Mouse (Mus musculus) liver, embryonic 15.5 days (tissue): ENCODE measurements around the gene Gm10563. TPM values are rescaled to one million over a fixed set of nuclear protein-coding genes. Genes with fewer than 3 reads are reported as not detected.
"Not testable (repeated sequence)": the region's sequence is repeated elsewhere in the genome, so short reads cannot be mapped to it uniquely, and the experiment has no call there.

ENCODE experiments used
- ATAC-seq: fragments of 200-750 bp; cut with Nextera tagmentation; 2 replicates; pipeline ENCODE4 v1.8.0; 2017; ENCODE audit warnings: moderate number of reproducible peaks, mild to moderate bottlenecking, moderate library complexity; ENCODE audit not compliant: insufficient read depth
- H3K27ac ChIP-seq: fragments of 300-500 bp; sonication (generic); replicated peaks from 2 replicates; pipeline ENCODE4 v1.5.1; 2015; ENCODE audit warnings: mild to moderate bottlenecking, inconsistent platforms
- H3K27me3 ChIP-seq: fragments of 300-500 bp; sonication (generic); 2 replicates; pipeline ENCODE4 v1.6.1; 2015; ENCODE audit warnings: mild to moderate bottlenecking, inconsistent platforms
- H3K36me3 ChIP-seq: fragments of 300-500 bp; sonication (generic); replicated peaks from 2 replicates; pipeline ENCODE4 v1.6.1; 2015; ENCODE audit warnings: moderate library complexity, mild to moderate bottlenecking, inconsistent platforms
- H3K4me1 ChIP-seq: fragments of 300-500 bp; sonication (generic); replicated peaks from 2 replicates; pipeline ENCODE4 v1.6.1; 2015; ENCODE audit warnings: inconsistent platforms
- H3K4me2 ChIP-seq: fragments of 300-500 bp; sonication (generic); 2 replicates; pipeline ENCODE4 v1.6.1; 2015; ENCODE audit warnings: moderate library complexity, mild to moderate bottlenecking, inconsistent platforms
- H3K4me3 ChIP-seq: fragments of 300-500 bp; sonication (generic); replicated peaks from 2 replicates; pipeline ENCODE4 v1.5.1; 2015; ENCODE audit warnings: mild to moderate bottlenecking, inconsistent platforms
- H3K9ac ChIP-seq: fragments of 300-500 bp; sonication (generic); 2 replicates; pipeline ENCODE4 v1.6.1; 2015; ENCODE audit warnings: moderate library complexity, mild to moderate bottlenecking, inconsistent platforms
- H3K9me3 ChIP-seq: fragments of 300-500 bp; sonication (generic); replicated peaks from 2 replicates; pipeline ENCODE4 v1.6.1; 2016; ENCODE audit warnings: inconsistent platforms
- WGBS: fragments of 180-500 bp; shearing (Covaris S2); methylation state at CpG from one replicate; pipeline ENCODE4 v1.1.7; 2015; ENCODE audit warnings: mixed read lengths; ENCODE audit not compliant: insufficient replicate concordance; 5-methylcytosine and 5-hydroxymethylcytosine counted together
- polyA plus RNA-seq: library from polyadenylated mRNA; unstranded; fragments of >200 nt; fragmentation: Nextera tagmentation; extraction: Ambion mirVana; gene quantifications from 2 replicates; pipeline ENCODE4 v1.2.1, GENCODE M21; 2015

Gene Gm10563
- polyA plus RNA-seq = not detected in 2 replicates

DNA sequence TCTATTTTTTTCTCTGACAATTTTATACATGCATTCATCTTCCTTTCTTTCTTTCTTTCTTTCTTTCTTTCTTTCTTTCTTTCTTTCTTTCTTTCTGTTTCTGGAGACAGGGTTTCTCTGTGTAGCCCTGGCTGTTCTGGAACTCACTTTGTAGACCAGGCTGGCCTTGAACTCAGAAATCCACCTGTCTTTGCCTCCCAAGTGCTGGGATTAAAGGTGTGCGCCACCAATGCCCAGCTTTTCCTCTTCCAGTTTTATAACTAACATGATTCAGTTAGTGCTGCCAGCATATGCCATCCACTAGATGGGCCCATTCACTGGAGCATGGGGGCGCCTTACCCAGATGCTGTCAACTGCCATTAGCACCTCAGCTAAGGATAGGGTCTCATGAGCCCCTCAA lies at the start of gene Gm10563:
TSS of gene Gm10563 (minus strand) at position 101 of the 400 bp plus-strand sequence.
- H3K4me2 ChIP-seq, H3K4me1 ChIP-seq, ATAC-seq, H3K4me3 ChIP-seq, H3K27me3 ChIP-seq, H3K9ac ChIP-seq, H3K27ac ChIP-seq, H3K9me3 ChIP-seq: not testable (repeated sequence)
- WGBS = 87% methylated on average over 2 of the region's 2 CpGs
- H3K36me3 ChIP-seq = peaks cover 87% of the 10 kb centered on the region

DNA sequence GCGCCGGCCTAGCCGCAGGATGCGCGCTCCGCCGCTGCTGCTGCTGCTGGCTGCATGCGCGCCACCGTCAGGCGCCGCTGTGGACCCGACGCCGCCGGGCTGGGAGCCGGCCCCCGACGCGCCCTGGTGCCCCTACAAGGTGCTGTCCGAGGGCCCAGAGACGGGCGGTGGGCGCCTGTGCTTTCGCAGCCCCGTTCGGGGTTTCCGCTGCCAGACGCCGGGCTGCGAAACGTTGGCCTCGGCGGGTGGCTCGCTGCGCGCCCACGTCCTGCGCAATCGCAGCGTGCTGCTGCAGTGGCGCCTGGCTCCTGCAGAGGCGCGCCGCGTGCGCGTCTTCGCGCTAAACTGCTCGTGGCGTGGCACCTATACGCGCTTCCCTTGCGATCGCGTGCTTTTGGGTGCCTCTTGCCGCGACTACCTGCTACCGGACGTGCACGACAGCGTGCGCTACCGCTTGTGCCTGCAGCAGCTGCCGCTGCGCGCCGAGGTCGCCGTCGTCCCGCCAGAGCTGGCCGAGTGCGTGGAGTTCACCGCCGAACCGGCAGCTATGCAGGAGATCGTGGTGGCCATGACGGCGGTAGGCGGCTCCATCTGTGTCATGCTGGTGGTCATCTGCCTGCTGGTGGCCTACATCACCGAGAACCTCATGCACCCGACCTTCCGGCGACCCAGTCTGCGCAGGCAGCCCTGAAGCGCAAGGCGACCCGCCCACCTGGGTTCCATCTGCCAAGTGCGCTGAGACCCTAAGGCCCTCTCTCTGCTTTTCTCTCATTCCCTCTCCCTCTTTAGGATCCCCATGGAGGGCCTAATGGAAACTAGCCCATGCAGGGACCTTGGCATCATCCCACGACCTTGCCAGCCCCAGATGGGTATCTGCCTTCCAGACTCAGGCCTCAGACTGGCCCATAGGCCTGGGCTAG lies 49.5 kb upstream of the Gm10563 start:
- peak overlapping the region; percentile 58 for H3K4me3 ChIP-seq
- no peaks in the 10 kb centered on the region for H3K9me3 ChIP-seq
- H3K4me2 ChIP-seq = peak overlapping the region; percentile 76
- peak overlapping the region; percentile 21; the same call in 1 of the 2 replicates for H3K9ac ChIP-seq
- 2% methylated on average over 89 of the region's 92 CpGs for WGBS
- no peak overlapping the region for H3K27ac ChIP-seq
- no peaks in the 10 kb centered on the region for H3K36me3 ChIP-seq
- H3K4me1 ChIP-seq = peaks cover 15% of the 10 kb centered on the region
- ATAC-seq = no peak
- peaks cover 73% of the 10 kb centered on the region for H3K27me3 ChIP-seq

DNA sequence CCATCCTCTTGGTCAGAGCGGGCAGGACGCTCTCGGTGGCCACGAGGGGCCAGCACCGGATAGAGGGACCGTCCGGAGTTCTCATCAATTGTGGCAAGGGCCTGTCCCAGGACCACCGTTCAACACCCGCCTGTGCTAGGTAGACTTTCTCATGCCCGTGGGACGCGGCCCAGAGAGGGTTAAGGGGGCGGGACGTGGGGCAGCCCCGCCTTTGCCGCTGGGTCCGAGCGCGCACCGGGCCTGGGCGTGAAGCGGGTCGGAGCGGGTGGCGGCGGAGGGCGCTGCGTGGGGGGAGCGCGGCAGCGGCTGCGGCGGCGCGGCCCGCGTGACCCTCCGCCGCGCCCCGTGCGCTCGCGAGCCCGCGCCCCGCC lies 48.9 kb upstream of the Gm10563 start, which contains the start of gene Fndc10:
TSS of gene Fndc10 (plus strand) at position 232 of the 371 bp plus-strand sequence.
- Histone ChIP-seq H3K9me3 (no peaks in the 10 kb centered on the region), H3K9ac (peak within 1 kb of the TSS; percentile 21; the same call in 1 of the 2 replicates), H3K4me1 (peaks cover 15% of the 10 kb centered on the region), H3K36me3 (no peaks in the 10 kb centered on the region), H3K27me3 (peaks cover 68% of the 10 kb centered on the region), H3K4me2 (peak within 1 kb of the TSS; percentile 76), H3K4me3 (peak within 1 kb of the TSS; percentile 58), H3K27ac (no peak within 1 kb of the TSS)
- WGBS = under 1% methylated on average over 30 of the region's 47 CpGs
- no peak for ATAC-seq

GRCm38 (mm10) chr4:155692421-155692820 lies 47.2 kb upstream of the Gm10563 start:
- Histone ChIP-seq H3K27me3 (peaks cover 68% of the 10 kb centered on the region), H3K27ac (no peak overlapping the region), H3K9me3 (no peaks in the 10 kb centered on the region), H3K9ac (no peak overlapping the region), H3K4me1 (peaks cover 15% of the 10 kb centered on the region), H3K4me3 (no peak overlapping the region), H3K4me2 (no peak overlapping the region), H3K36me3 (no peaks in the 10 kb centered on the region)
- WGBS = 87% methylated on average over 3 of the region's 3 CpGs
- no peak for ATAC-seq

DNA sequence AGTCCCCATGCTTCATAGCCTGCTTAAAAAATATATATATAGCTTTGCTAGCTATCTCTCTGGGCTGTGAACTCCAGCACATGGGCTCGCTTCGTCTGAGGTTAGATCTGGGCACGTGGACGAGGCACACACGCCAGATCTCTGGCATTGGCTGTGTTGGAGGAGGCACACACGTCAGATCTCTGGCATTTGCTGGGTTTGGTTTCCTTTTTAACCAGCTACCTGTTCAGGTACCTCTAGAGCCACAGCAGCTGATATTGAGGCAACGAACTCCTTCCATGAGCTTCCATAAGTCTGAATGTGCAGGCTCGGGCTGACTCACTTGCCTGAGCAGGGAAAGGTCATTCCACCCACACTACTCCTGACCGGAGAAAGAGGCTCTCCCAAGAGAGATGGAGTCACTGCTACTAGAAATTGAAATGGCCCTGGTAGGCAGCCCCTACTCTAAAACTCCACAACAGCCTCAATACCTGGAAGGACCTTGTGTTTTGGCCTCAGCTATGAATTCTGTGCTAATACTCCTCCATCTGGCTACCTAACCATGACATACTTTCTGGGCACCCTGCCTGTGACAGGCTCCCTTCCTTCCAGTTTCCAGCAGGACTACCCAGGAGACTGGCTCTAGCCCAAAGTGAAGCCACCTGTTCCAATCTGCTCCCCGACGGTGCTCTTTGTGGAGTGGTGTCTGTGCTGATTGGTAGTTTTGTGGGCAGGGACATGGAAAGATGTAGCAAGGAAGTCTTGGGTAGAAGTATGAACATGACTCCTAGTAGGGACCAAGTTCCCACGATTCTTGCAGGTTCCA lies 45.6 kb upstream of the Gm10563 start:
- no peak overlapping the region for H3K27ac ChIP-seq
- peaks cover 15% of the 10 kb centered on the region for H3K4me1 ChIP-seq
- whole genome bisulfite sequencing = 68% methylated on average over 12 of the region's 12 CpGs
- no peaks in the 10 kb centered on the region for H3K36me3 ChIP-seq
- H3K27me3 ChIP-seq = peaks cover 52% of the 10 kb centered on the region
- ATAC-seq = no peak
- H3K4me3 ChIP-seq = no peak overlapping the region
- H3K4me2 ChIP-seq = no peak overlapping the region
- H3K9ac ChIP-seq = no peak overlapping the region
- no peaks in the 10 kb centered on the region for H3K9me3 ChIP-seq

- H3K27me3 ChIP-seq = peaks cover 22% of the 10 kb centered on the region
- ATAC-seq, H3K4me1 ChIP-seq, H3K4me3 ChIP-seq, H3K9ac ChIP-seq, H3K27ac ChIP-seq, H3K9me3 ChIP-seq, H3K4me2 ChIP-seq, H3K36me3 ChIP-seq: not testable (repeated sequence)
- WGBS = 68% methylated on average over 4 of the region's 4 CpGs
These were observed 42.6 kb upstream of the Gm10563 start for GRCm38 (mm10) chr4:155687764-155688163.

DNA sequence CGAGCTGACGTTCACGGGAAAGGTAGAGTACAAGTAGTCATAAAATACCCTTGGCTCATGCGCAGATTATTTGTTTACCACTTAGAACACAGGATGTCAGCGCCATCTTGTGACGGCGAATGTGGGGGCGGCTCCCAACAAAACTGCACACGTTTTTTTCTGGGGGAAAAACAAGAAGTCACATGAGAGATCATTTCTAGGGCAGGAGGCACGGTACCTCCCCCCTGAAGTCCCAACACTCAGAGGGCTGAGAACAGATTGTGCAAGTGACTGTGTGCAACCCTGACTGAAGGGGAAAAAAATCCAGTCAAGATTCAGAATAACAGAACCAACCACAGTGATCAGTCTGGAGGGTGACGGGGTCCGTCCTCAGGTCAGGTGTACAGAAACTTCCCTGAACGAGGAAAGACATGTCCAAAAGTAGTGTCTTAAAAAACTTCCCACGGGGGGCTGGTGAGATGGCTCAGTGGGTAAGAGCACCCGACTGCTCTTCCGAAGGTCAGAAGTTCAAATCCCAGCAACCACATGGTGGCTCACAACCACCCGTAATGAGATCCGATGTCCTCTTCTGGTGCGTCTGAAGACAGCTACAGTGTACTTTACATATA lies 38.6 kb upstream of the Gm10563 start:
- H3K4me1 ChIP-seq, H3K4me2 ChIP-seq, H3K9me3 ChIP-seq, H3K27me3 ChIP-seq, H3K27ac ChIP-seq, H3K4me3 ChIP-seq, H3K36me3 ChIP-seq, H3K9ac ChIP-seq, ATAC-seq: not testable (repeated sequence)
- WGBS = 77% methylated on average over 16 of the region's 19 CpGs

- H3K27ac ChIP-seq = no peak overlapping the region
- no peak for ATAC-seq
- H3K9me3 ChIP-seq = no peaks in the 10 kb centered on the region
- no peaks in the 10 kb centered on the region for H3K4me1 ChIP-seq
- no peaks in the 10 kb centered on the region for H3K27me3 ChIP-seq
- no peak overlapping the region for H3K4me2 ChIP-seq
- 56% methylated on average over 2 of the region's 2 CpGs for WGBS
- H3K9ac ChIP-seq = no peak overlapping the region
- no peaks in the 10 kb centered on the region for H3K36me3 ChIP-seq
- H3K4me3 ChIP-seq = no peak overlapping the region
These were observed 30.8 kb upstream of the Gm10563 start for GRCm38 (mm10) chr4:155675991-155676390.

DNA sequence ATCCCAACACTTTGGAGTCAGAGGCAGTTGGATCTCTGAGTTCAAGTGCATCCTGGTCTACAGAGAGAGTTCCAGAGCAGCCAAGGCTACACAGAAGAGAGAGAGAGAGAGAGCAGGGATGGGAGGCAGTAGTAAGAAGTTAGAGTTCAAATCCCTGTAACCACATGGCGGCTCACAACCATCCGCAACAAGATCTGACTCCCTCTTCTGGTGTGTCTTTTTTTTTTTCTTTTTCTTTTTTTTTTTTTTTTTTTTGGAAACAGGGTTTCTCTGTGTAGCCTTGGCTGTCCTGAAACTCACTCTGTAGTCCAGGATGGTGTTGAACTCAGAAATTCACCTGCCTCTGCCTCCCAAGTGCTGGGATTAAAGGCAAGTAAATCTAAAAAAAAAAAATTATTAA lies 26.9 kb upstream of the Gm10563 start:
- Histone ChIP-seq H3K9ac (no peak overlapping the region), H3K27ac (no peak overlapping the region), H3K27me3 (no peaks in the 10 kb centered on the region), H3K36me3 (no peaks in the 10 kb centered on the region), H3K4me2 (no peak overlapping the region), H3K4me3 (no peak overlapping the region), H3K9me3 (no peaks in the 10 kb centered on the region), H3K4me1 (peaks cover 15% of the 10 kb centered on the region)
- WGBS = 43% methylated on average over 2 of the region's 2 CpGs
- ATAC-seq = no peak

- not testable (repeated sequence) for H3K9ac ChIP-seq, H3K27me3 ChIP-seq, ATAC-seq, H3K9me3 ChIP-seq, H3K36me3 ChIP-seq, H3K27ac ChIP-seq, H3K4me3 ChIP-seq
- H3K4me1 ChIP-seq = peaks cover 15% of the 10 kb centered on the region
- WGBS = 64% methylated on average over 4 of the region's 4 CpGs
- peak overlapping the region; percentile 93; the same call in 1 of the 2 replicates for H3K4me2 ChIP-seq
These were observed 25.0 kb upstream of the Gm10563 start for GRCm38 (mm10) chr4:155670236-155670635.
